22 mouse cellular contexts compared by ENCODE assay signal in genomic region chr4:129013151-129013864, GRCm38 (mm10). TPM values are rescaled to one million over a fixed set of nuclear protein-coding genes. Genes with fewer than 3 reads are reported as not detected.
DNase-seq lines count a peak whose midpoint lies in the region; ATAC-seq lines count a peak whose summit lies in the region.
"Had no signal": no experiment of that assay in that cellular context is flagged by ENCODE, and none has a peak within 500 bp of the region (broad histone marks: within the 10 kb centered on the region; RNA-seq: fewer than 3 reads in every experiment).

No protein-coding gene starts in this region.

- no peak overlapping the region for H3K4me3 ChIP-seq in limb, embryonic 13.5 days
- H3K4me3 ChIP-seq in limb, embryonic 10.5 days: no peak overlapping the region
- H3K4me3 ChIP-seq in forebrain, embryonic 15.5 days: no peak overlapping the region
- H3K4me3 ChIP-seq: embryonic facial prominence, embryonic 15.5 days; heart, adult 2 months; hindbrain, embryonic 13.5 days; layer of hippocampus, adult 2 months; liver, embryonic 15.5 days; midbrain, embryonic 10.5 days had no signal

- H3K4me2 ChIP-seq in limb, embryonic 13.5 days (replicated peaks): 0 out of 2 replicates have a peak overlapping the region, but pooled peaks have one; percentile 0
- no peak overlapping the region for H3K4me2 ChIP-seq in forebrain, embryonic 15.5 days (replicated peaks)
- H3K4me2 ChIP-seq: embryonic facial prominence, embryonic 15.5 days; hindbrain, embryonic 13.5 days; liver, embryonic 15.5 days had no signal

- no peak for ATAC-seq in limb, embryonic 13.5 days (ENCODE audit: low FRiP score, low read depth)
- no peak for ATAC-seq in forebrain, embryonic 15.5 days (replicated peaks)
- ATAC-seq: forebrain, embryonic 16.5 days; midbrain, embryonic 16.5 days had no signal

- H3K4me1 ChIP-seq in limb, embryonic 13.5 days: peaks cover 18% of the 10 kb centered on the region; the same call in 1 of the 2 replicates
- peaks cover 19% of the 10 kb centered on the region for H3K4me1 ChIP-seq in limb, embryonic 10.5 days
- no peaks in the 10 kb centered on the region for H3K4me1 ChIP-seq in forebrain, embryonic 15.5 days
- H3K4me1 ChIP-seq: liver, embryonic 15.5 days had no signal

- H3K9ac ChIP-seq in limb, embryonic 13.5 days: no peak overlapping the region
- no peak overlapping the region for H3K9ac ChIP-seq in forebrain, embryonic 15.5 days (replicated peaks)
- H3K9ac ChIP-seq: embryonic facial prominence, embryonic 15.5 days; hindbrain, embryonic 13.5 days; liver, embryonic 15.5 days had no signal

- peaks cover 34% of the 10 kb centered on the region for H3K36me3 ChIP-seq in limb, embryonic 13.5 days
- H3K36me3 ChIP-seq in limb, embryonic 10.5 days: peaks cover 33% of the 10 kb centered on the region
- H3K36me3 ChIP-seq in forebrain, embryonic 15.5 days: peaks cover 21% of the 10 kb centered on the region

- no peaks in the 10 kb centered on the region for H3K9me3 ChIP-seq in limb, embryonic 13.5 days
- no peaks in the 10 kb centered on the region for H3K9me3 ChIP-seq in limb, embryonic 10.5 days (replicated peaks)
- H3K9me3 ChIP-seq in forebrain, embryonic 15.5 days: no peaks in the 10 kb centered on the region
- H3K9me3 ChIP-seq: embryonic facial prominence, embryonic 15.5 days; hindbrain, embryonic 13.5 days; liver, embryonic 15.5 days had no signal

- 41% methylated on average over 10 of the region's 10 CpGs for WGBS in limb, embryonic 13.5 days
- WGBS in limb, embryonic 10.5 days: 42% methylated on average over 10 of the region's 10 CpGs
- 72% methylated on average over 10 of the region's 10 CpGs for WGBS in forebrain, embryonic 15.5 days

- no peak for DNase-seq in limb, embryonic 10.5 days (ENCODE audit: low spot score)
- DNase-seq in 416B (ENCODE audit: low read depth) (peak; percentile 64), ZHBTc4 (ENCODE audit: low read depth, low spot score) (peak; percentile 52)
- DNase-seq in lung, postnatal 36 days: peak; percentile 71
- DNase-seq in spleen, postnatal 4 days (ENCODE audit: low spot score in 2 of 2): no peak
- DNase-seq: adrenal gland, postnatal 14 days; B cell, adult 2 months; cerebellum, adult 8-10 months; cerebellum, postnatal 36 days; gastrocnemius, postnatal 25 days; heart, adult 2 months; kidney, adult 2 months; kidney, postnatal 25 days had no signal

- H3K27me3 ChIP-seq in limb, embryonic 13.5 days: no peaks in the 10 kb centered on the region
- H3K27me3 ChIP-seq in limb, embryonic 10.5 days (ENCODE audit: low read depth, poor library complexity, severe bottlenecking): no peaks in the 10 kb centered on the region
- H3K27me3 ChIP-seq in forebrain, embryonic 15.5 days: no peaks in the 10 kb centered on the region
- H3K27me3 ChIP-seq: embryonic facial prominence, embryonic 15.5 days; hindbrain, embryonic 13.5 days; liver, embryonic 15.5 days had no signal

- H3K27ac ChIP-seq in limb, embryonic 13.5 days: no peak overlapping the region
- H3K27ac ChIP-seq in limb, embryonic 10.5 days: no peak overlapping the region
- H3K27ac ChIP-seq in forebrain, embryonic 15.5 days (replicated peaks): no peak overlapping the region
- H3K27ac ChIP-seq: embryonic facial prominence, embryonic 15.5 days; heart, adult 2 months; hindbrain, embryonic 13.5 days; layer of hippocampus, adult 2 months; liver, embryonic 15.5 days; midbrain, embryonic 10.5 days had no signal

RNA-seq across cellular contexts. Expression of gene Ak2, which starts 21.6 kb away (rescaled TPM):
- 215 and 216 TPM in 2 replicates for polyA plus RNA-seq in limb, embryonic 13.5 days (2015; fragmentation: Nextera tagmentation; extraction: Ambion mirVana)
- polyA plus RNA-seq in limb, embryonic 10.5 days (2016; fragmentation: Nextera tagmentation; extraction: Ambion mirVana): 236 and 271 TPM in 2 replicates
- 106 and 116 TPM in 2 replicates for polyA plus RNA-seq in forebrain, embryonic 15.5 days (2015; fragmentation: Nextera tagmentation; extraction: Ambion mirVana)

RNA-seq across cellular contexts. Expression of gene Rnf19b, which starts 44.8 kb away (rescaled TPM):
- polyA plus RNA-seq in limb, embryonic 13.5 days (2015; fragmentation: Nextera tagmentation; extraction: Ambion mirVana): 8.5 and 10.2 TPM in 2 replicates
- polyA plus RNA-seq in limb, embryonic 10.5 days (2016; fragmentation: Nextera tagmentation; extraction: Ambion mirVana): 8.0 and 9.1 TPM in 2 replicates
- 23.0 and 23.2 TPM in 2 replicates for polyA plus RNA-seq in forebrain, embryonic 15.5 days (2015; fragmentation: Nextera tagmentation; extraction: Ambion mirVana)

RNA-seq across cellular contexts. Expression of gene Azin2, which starts 51.1 kb away (rescaled TPM):
- polyA plus RNA-seq in limb, embryonic 13.5 days (2015; fragmentation: Nextera tagmentation; extraction: Ambion mirVana): 31.9 and 32.3 TPM in 2 replicates
- polyA plus RNA-seq in limb, embryonic 10.5 days (2016; fragmentation: Nextera tagmentation; extraction: Ambion mirVana): 9.8 and 15.4 TPM in 2 replicates
- 12.3 and 13.7 TPM in 2 replicates for polyA plus RNA-seq in forebrain, embryonic 15.5 days (2015; fragmentation: Nextera tagmentation; extraction: Ambion mirVana)

Comparison
In these comparisons a context has a peak if more than half of its experiments do, and no peak if none do; other contexts are left out.
1. DNase-seq: peak in 416B (single experiment), ZHBTc4 (single experiment) and lung, postnatal 36 days (single experiment); none in limb, embryonic 10.5 days (single experiment) and spleen, postnatal 4 days (0 of 2).